Mouse (Mus musculus): ENCODE measurements around the gene Rtn4. TPM values are rescaled to one million over a fixed set of nuclear protein-coding genes. Genes with fewer than 3 reads are reported as not detected.
"Not testable (repeated sequence)": the region's sequence is repeated elsewhere in the genome, so short reads cannot be mapped to it uniquely, and the experiment has no call there.

Gene Rtn4
- 24.6 and 24.9 TPM in 2 replicates for polyA plus RNA-seq (2016; fragmentation: Nextera tagmentation; extraction: Ambion mirVana)

- peak within 1 kb of the TSS; percentile 97 for H3K9ac ChIP-seq
- WGBS (ENCODE audit: insufficient replicate concordance): under 1% methylated on average over 43 of the region's 43 CpGs
- H3K27ac ChIP-seq: peak within 1 kb of the TSS; percentile 97
- H3K9me3 ChIP-seq (replicated peaks): no peaks in the 10 kb centered on the region
- peak within 1 kb of the TSS; percentile 96 for H3K4me3 ChIP-seq
- H3K4me1 ChIP-seq: peaks cover 18% of the 10 kb centered on the region
- H3K4me2 ChIP-seq: peak within 1 kb of the TSS; percentile 95
- ATAC-seq: peak; percentile 98
- peaks cover 3% of the 10 kb centered on the region; the same call in 1 of the 2 replicates for H3K36me3 ChIP-seq
- H3K27me3 ChIP-seq (replicated peaks): no peaks in the 10 kb centered on the region
Observed at GRCm38 (mm10) chr11:29692683-29693272, at the start of gene Rtn4. Gene Rtn4, plus strand, starts transcription at chr11:29692947.

- Histone ChIP-seq H3K9ac (no peak overlapping the region), H3K4me3 (no peak overlapping the region), H3K9me3 (replicated peaks) (no peaks in the 10 kb centered on the region), H3K27ac (no peak overlapping the region), H3K4me2 (no peak overlapping the region), H3K4me1 (peaks cover 21% of the 10 kb centered on the region), H3K36me3 (no peaks in the 10 kb centered on the region), H3K27me3 (replicated peaks) (no peaks in the 10 kb centered on the region)
- no peak for ATAC-seq
- 48% methylated on average over 1 of the region's 1 CpGs for WGBS (ENCODE audit: insufficient replicate concordance)
Observed at GRCm38 (mm10) chr11:29644421-29644820, 48.3 kb upstream of the Rtn4 start.

- Histone ChIP-seq H3K4me2 (no peak overlapping the region), H3K36me3 (no peaks in the 10 kb centered on the region), H3K27me3 (replicated peaks) (no peaks in the 10 kb centered on the region), H3K9me3 (replicated peaks) (no peaks in the 10 kb centered on the region), H3K9ac (no peak overlapping the region), H3K4me3 (no peak overlapping the region), H3K27ac (no peak overlapping the region), H3K4me1 (peaks cover 21% of the 10 kb centered on the region)
- peak; percentile 83 for ATAC-seq
- WGBS (ENCODE audit: insufficient replicate concordance): 68% methylated on average over 5 of the region's 5 CpGs
Observed at GRCm38 (mm10) chr11:29645411-29646066, 47.2 kb upstream of the Rtn4 start.

GRCm38 (mm10) chr11:29647568-29648319 lies 45.0 kb upstream of the Rtn4 start:
- Histone ChIP-seq H3K27me3 (replicated peaks) (no peaks in the 10 kb centered on the region), H3K36me3 (no peaks in the 10 kb centered on the region), H3K4me2 (peak overlapping the region; percentile 47), H3K4me3 (peak overlapping the region; percentile 10; the same call in 1 of the 2 replicates), H3K9ac (no peak overlapping the region), H3K4me1 (peaks cover 21% of the 10 kb centered on the region), H3K9me3 (replicated peaks) (no peaks in the 10 kb centered on the region), H3K27ac (no peak overlapping the region)
- WGBS (ENCODE audit: insufficient replicate concordance): 30% methylated on average over 6 of the region's 6 CpGs
- ATAC-seq: no peak

- 88% methylated on average over 3 of the region's 3 CpGs for WGBS (ENCODE audit: insufficient replicate concordance)
- not testable (repeated sequence) for H3K4me3 ChIP-seq; ATAC-seq; H3K4me1 ChIP-seq; H3K27ac ChIP-seq; H3K36me3 ChIP-seq; H3K4me2 ChIP-seq; H3K9ac ChIP-seq; H3K27me3 ChIP-seq (replicated peaks); H3K9me3 ChIP-seq (replicated peaks)
Observed at GRCm38 (mm10) chr11:29655381-29655780, 37.4 kb upstream of the Rtn4 start.

- Histone ChIP-seq H3K36me3 (no peaks in the 10 kb centered on the region), H3K27me3 (replicated peaks) (no peaks in the 10 kb centered on the region), H3K27ac (peak overlapping the region; percentile 51; the same call in 1 of the 2 replicates), H3K9me3 (replicated peaks) (no peaks in the 10 kb centered on the region), H3K9ac (no peak overlapping the region), H3K4me2 (peak overlapping the region; percentile 46), H3K4me1 (peaks cover 20% of the 10 kb centered on the region), H3K4me3 (no peak overlapping the region)
- ATAC-seq: peak; percentile 94
- WGBS (ENCODE audit: insufficient replicate concordance): 72% methylated on average over 2 of the region's 2 CpGs
Observed at GRCm38 (mm10) chr11:29660740-29661139, 32.0 kb upstream of the Rtn4 start.

- Histone ChIP-seq H3K27ac (no peak overlapping the region), H3K4me2 (no peak overlapping the region), H3K4me3 (no peak overlapping the region), H3K9me3 (replicated peaks) (no peaks in the 10 kb centered on the region), H3K4me1 (no peaks in the 10 kb centered on the region), H3K9ac (no peak overlapping the region), H3K36me3 (no peaks in the 10 kb centered on the region), H3K27me3 (replicated peaks) (no peaks in the 10 kb centered on the region)
- 71% methylated on average over 3 of the region's 3 CpGs for WGBS (ENCODE audit: insufficient replicate concordance)
- no peak for ATAC-seq
Observed at GRCm38 (mm10) chr11:29667634-29668033, 25.1 kb upstream of the Rtn4 start.

- no peak overlapping the region for H3K9ac ChIP-seq
- no peaks in the 10 kb centered on the region for H3K36me3 ChIP-seq
- H3K4me1 ChIP-seq: no peaks in the 10 kb centered on the region
- WGBS (ENCODE audit: insufficient replicate concordance): 61% methylated on average over 4 of the region's 4 CpGs
- H3K27me3 ChIP-seq (replicated peaks): no peaks in the 10 kb centered on the region
- H3K9me3 ChIP-seq (replicated peaks): no peaks in the 10 kb centered on the region
- no peak for ATAC-seq
- H3K4me3 ChIP-seq: no peak overlapping the region
- no peak overlapping the region for H3K27ac ChIP-seq
- no peak overlapping the region for H3K4me2 ChIP-seq
Observed at GRCm38 (mm10) chr11:29669706-29670105, 23.0 kb upstream of the Rtn4 start.

GRCm38 (mm10) chr11:29673359-29673758 lies 19.4 kb upstream of the Rtn4 start:
- Histone ChIP-seq H3K36me3 (no peaks in the 10 kb centered on the region), H3K4me1 (no peaks in the 10 kb centered on the region), H3K27me3 (replicated peaks) (no peaks in the 10 kb centered on the region), H3K9me3 (replicated peaks) (no peaks in the 10 kb centered on the region), H3K4me3 (no peak overlapping the region), H3K27ac (no peak overlapping the region), H3K4me2 (no peak overlapping the region), H3K9ac (no peak overlapping the region)
- 32% methylated on average over 2 of the region's 2 CpGs for whole genome bisulfite sequencing (ENCODE audit: insufficient replicate concordance)
- ATAC-seq: 0 out of 2 replicates have a peak, but pooled peaks have one; percentile 30

- 71% methylated on average over 4 of the region's 4 CpGs for WGBS (ENCODE audit: insufficient replicate concordance)
Observed at GRCm38 (mm10) chr11:29676718-29677117, 16.0 kb upstream of the Rtn4 start.

GRCm38 (mm10) chr11:29679942-29680341 lies 12.8 kb upstream of the Rtn4 start:
- no peak for ATAC-seq
- 74% methylated on average over 3 of the region's 3 CpGs for WGBS (ENCODE audit: insufficient replicate concordance)
- Histone ChIP-seq H3K9ac (no peak overlapping the region), H3K4me3 (no peak overlapping the region), H3K4me2 (no peak overlapping the region), H3K36me3 (no peaks in the 10 kb centered on the region), H3K27ac (no peak overlapping the region), H3K9me3 (replicated peaks) (no peaks in the 10 kb centered on the region), H3K27me3 (replicated peaks) (no peaks in the 10 kb centered on the region), H3K4me1 (no peaks in the 10 kb centered on the region)

More at GRCm38 (mm10) chr11:29676718-29677117, 16.0 kb upstream of the Rtn4 start:
- Histone ChIP-seq H3K4me2 (no peak overlapping the region), H3K27ac (no peak overlapping the region), H3K9me3 (replicated peaks) (no peaks in the 10 kb centered on the region), H3K4me3 (no peak overlapping the region), H3K36me3 (no peaks in the 10 kb centered on the region), H3K4me1 (no peaks in the 10 kb centered on the region), H3K9ac (no peak overlapping the region), H3K27me3 (replicated peaks) (no peaks in the 10 kb centered on the region)
- no peak for ATAC-seq

GRCm38 (mm10) chr11:29680771-29681170 lies 12.0 kb upstream of the Rtn4 start:
- no peak overlapping the region for H3K27ac ChIP-seq
- H3K27me3 ChIP-seq (replicated peaks): no peaks in the 10 kb centered on the region
- 65% methylated on average over 3 of the region's 3 CpGs for WGBS (ENCODE audit: insufficient replicate concordance)
- H3K9ac ChIP-seq: no peak overlapping the region
- H3K4me1 ChIP-seq: no peaks in the 10 kb centered on the region
- no peak for ATAC-seq
- no peak overlapping the region for H3K4me2 ChIP-seq
- no peak overlapping the region for H3K4me3 ChIP-seq
- no peaks in the 10 kb centered on the region for H3K9me3 ChIP-seq (replicated peaks)
- no peaks in the 10 kb centered on the region for H3K36me3 ChIP-seq

Data from liver, embryonic 12.5 days (tissue).